21 mouse cellular contexts compared by ENCODE assay signal in the genomic region with DNA sequence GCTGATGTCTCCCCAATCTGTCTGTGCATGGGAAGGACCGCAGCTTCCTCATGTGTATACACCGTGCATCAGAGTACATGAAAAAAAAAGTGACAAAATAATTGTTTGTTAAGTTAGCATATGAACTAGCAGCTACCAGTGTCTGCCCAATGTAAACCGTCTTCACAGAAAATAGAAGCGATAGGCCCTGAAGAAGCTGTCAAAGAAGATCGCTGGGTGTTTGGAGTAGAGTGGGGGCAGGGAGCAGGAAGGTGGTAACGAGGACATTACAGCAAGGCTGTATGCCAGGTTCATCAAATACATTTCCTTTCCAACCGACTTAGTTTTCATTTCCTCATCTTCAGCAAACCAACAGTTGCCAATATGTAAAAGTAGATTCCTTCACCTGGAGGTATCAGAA. TPM values are rescaled to one million over a fixed set of nuclear protein-coding genes. Genes with fewer than 3 reads are reported as not detected.
DNase-seq lines count a peak whose midpoint lies in the region; ATAC-seq lines count a peak whose summit lies in the region.
"Had no signal": no experiment of that assay in that cellular context is flagged by ENCODE, and none has a peak within 500 bp of the region (broad histone marks: within the 10 kb centered on the region; RNA-seq: fewer than 3 reads in every experiment).

No protein-coding gene starts in this region.

- ATAC-seq in granulocyte monocyte progenitor cell, adult 5-6 weeks (replicated peaks; ENCODE audit: poor library complexity, severe bottlenecking) = peak; percentile 22
- ATAC-seq: forebrain, postnatal 0 days had no signal

- peak; percentile 11 for DNase-seq in spleen, adult 12 weeks (ENCODE audit: low spot score)
- no peak for DNase-seq in spleen, postnatal 4 days (ENCODE audit: low spot score in 2 of 2)
- peak; percentile 29 to 71 for DNase-seq in thymus, adult 18-20 months
- DNase-seq in retina, postnatal 1 day = no peak
- no peak for DNase-seq in frontal cortex, adult 2 months (ENCODE audit: extremely low spot score in 1 of 2, low spot score in 1 of 2)
- DNase-seq in embryo, embryonic 10.5 days (ENCODE audit: low spot score) = no peak
- DNase-seq: cerebellum, postnatal 14 days; forebrain, postnatal 0 days; gastrocnemius, postnatal 36 days; kidney, adult 11 months; kidney, postnatal 14 days; right cerebral cortex, adult 18-20 months had no signal

RNA-seq across cellular contexts. Expression of gene Sell, which starts 9.3 kb away (rescaled TPM):
- total RNA-seq in granulocyte monocyte progenitor cell, adult 5-6 weeks (2014; fragmentation: Nextera tagmentation) = 242 and 318 TPM in 2 replicates
- 272 and 305 TPM in 2 replicates for total RNA-seq in granulocyte monocyte progenitor cell, adult 5-6 weeks (2017)
- polyA plus RNA-seq in frontal cortex, adult 2 months (2012; rRNA removed) = 0.11 and 0.24 TPM in 2 replicates
- total RNA-seq: CH12.LX; left cerebral cortex, postnatal 36 days had no signal
- polyA plus RNA-seq: heart, embryonic 14.5 days; hindbrain, embryonic 11.5 days had no signal

RNA-seq across cellular contexts. Expression of gene Sele, which starts 23.1 kb away (rescaled TPM):
- not detected in 2 replicates for total RNA-seq in granulocyte monocyte progenitor cell, adult 5-6 weeks (2014; fragmentation: Nextera tagmentation)
- 0.05 TPM in 1 of 2 replicates, not detected in the other for total RNA-seq in granulocyte monocyte progenitor cell, adult 5-6 weeks (2017)
- polyA plus RNA-seq in frontal cortex, adult 2 months (2012; rRNA removed) = 0.02 TPM in 1 of 2 replicates, not detected in the other
- total RNA-seq: CH12.LX; forebrain, postnatal 0 days; gastrocnemius, postnatal 36 days; layer of hippocampus, postnatal 10 days; megakaryocyte-erythroid progenitor cell, adult 5-6 weeks had no signal
- polyA plus RNA-seq: embryonic facial prominence, embryonic 12.5 days; forebrain, postnatal 0 days; hindbrain, embryonic 11.5 days; neural tube, embryonic 14.5 days had no signal

RNA-seq across cellular contexts. Expression of gene Selp, which starts 44.0 kb away (rescaled TPM):
- total RNA-seq in granulocyte monocyte progenitor cell, adult 5-6 weeks (2014; fragmentation: Nextera tagmentation) = 2.2 and 3.7 TPM in 2 replicates
- 0.60 and 1.5 TPM in 2 replicates for total RNA-seq in granulocyte monocyte progenitor cell, adult 5-6 weeks (2017)
- polyA plus RNA-seq in frontal cortex, adult 2 months (2012; rRNA removed) = 0.06 TPM in 1 of 2 replicates, not detected in the other
- total RNA-seq: forebrain, postnatal 0 days; left cerebral cortex, postnatal 36 days had no signal
- polyA plus RNA-seq: embryonic facial prominence, embryonic 12.5 days; forebrain, postnatal 0 days; neural tube, embryonic 14.5 days had no signal

Comparison
In these comparisons a context has a peak if more than half of its experiments do, and no peak if none do; other contexts are left out.
1. DNase-seq: peak in spleen, adult 12 weeks (single experiment) and thymus, adult 18-20 months (2 of 2); none in spleen, postnatal 4 days (0 of 2), retina, postnatal 1 day (single experiment), frontal cortex, adult 2 months (0 of 2) and embryo, embryonic 10.5 days (single experiment).